Mouse (Mus musculus): ENCODE data around the gene Dck.

Gene Dck

DNA sequence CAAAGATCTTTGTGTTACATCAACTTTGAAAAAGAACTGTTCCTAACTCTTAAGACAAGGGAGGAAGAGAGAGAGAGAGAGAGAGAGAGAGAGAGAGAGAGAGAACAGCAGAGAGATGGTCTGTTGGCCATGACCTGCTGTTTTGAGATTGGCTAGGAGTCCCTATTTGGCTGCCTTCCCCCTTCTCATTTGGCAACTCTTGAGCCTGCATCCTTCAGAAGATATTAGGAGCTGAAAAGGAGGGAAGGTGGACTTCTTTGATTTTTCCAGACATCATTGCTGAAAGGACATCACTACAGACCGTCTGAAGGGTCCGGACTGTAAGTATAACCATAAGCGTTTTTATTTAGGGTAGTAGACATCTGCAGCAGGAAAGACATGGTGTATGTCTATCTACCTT lies 28.9 kb downstream of the Dck start:
- peak; percentile 73 for DNase-seq

DNA sequence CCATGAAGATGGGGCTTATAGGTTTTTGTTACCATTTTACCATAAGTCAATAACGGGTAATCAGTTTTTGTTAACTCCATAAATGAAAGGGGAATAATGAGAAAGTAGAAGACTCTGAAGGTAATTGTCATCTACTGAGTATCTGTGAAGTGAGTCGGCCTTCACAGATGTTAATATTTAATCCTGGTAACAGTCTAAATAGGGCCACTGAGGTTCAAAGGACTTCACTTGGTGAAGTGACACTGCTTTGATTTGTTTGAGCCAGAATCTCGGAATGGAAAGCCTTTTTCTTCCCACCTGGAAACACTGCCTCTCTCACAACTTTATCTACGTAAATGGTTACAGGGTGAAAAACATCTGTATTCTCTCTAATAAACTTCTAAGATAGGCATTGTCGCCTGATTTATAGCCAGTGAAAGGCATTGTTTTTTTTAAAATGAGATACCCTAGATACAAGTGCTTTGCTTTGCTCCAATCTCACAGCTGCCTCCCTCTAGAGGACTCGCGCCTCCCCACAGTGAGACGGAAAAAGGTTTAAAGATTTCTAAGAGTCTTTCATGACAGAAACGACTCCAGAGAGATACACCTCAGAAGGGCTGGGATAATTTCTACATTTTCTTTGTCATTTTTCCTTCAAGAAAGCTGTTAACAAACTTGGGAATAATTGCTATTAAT lies 31.3 kb downstream of the Dck start:
- no peak for DNase-seq

DNA sequence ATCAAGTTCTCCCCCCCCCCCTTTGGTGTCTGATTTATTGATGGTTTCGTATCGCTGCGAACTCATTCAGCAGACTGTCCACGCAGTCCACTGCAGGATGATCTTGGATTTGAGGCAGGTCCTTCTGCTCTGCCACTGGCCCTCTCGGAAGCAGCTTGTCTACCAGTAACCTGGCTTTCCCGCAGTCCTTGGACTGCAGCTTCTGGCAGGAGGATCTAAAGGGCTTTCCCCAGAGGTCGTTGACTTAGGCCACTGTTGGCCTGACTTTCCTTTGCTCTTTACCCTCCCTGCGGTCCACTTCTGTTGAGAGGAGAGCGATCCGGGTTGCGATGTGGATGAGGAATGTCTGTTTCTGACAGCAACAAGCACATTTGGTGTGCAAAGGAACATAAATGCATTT lies 31.8 kb downstream of the Dck start:
- DNase-seq: no peak

DNA sequence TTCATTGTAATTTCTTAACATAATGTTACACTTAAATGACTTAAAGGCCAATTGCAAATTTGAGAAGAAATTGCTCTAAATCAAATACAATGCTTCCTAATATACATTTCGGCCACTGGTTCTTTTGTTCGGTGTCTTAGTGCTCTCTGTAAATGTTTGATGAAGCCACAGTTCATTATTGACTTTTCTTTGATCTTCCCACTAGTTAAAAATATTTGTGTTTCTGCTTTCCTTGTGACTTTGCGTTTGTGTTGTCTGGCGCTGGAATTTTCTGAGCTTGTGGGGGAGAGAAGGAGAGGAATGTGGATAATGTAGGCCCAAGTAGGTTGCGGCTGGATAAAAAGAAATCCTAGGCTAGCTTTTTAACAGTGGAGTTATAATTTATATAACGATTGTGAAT lies 32.3 kb downstream of the Dck start:
- no peak for DNase-seq

DNA sequence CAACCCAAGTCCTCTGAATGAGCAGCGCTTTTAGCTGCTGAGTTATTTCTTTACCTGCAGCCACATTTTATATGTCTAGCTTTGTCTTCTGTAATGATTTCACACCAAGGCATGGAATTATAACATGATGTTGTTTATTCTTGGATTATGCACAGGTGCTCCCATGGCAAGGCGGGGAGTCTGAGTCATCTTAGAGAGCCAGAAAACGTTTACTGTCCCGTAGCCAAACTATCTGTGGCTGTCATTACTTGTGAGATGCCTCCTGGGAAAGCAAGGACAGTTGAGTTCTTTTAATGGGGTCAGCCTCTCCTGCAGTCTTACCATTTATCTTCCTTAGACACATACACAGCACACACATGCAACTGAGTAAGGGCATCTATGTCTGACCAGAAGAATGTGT lies 40.8 kb downstream of the Dck start:
- DNase-seq: no peak

DNA sequence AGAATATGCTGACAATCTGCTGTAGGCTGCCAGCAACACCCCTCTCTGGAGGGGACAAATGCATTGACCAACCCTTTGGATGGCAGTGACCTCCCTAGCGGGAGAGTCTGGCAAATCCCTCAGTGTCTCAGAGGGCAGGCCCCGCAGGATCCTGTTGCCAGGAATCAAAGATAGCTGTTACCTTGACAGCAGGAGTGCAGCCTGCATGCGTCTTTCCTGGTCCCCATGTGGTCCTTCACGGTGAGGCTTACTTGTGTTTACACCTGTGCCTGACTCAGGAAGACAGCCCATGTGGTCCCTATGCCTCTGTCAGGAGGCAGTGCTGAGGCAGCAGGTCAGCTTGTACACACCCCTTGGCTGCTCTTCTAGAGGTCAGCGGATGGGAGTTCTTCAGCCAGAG lies 41.5 kb downstream of the Dck start:
- no peak for DNase-seq

DNA sequence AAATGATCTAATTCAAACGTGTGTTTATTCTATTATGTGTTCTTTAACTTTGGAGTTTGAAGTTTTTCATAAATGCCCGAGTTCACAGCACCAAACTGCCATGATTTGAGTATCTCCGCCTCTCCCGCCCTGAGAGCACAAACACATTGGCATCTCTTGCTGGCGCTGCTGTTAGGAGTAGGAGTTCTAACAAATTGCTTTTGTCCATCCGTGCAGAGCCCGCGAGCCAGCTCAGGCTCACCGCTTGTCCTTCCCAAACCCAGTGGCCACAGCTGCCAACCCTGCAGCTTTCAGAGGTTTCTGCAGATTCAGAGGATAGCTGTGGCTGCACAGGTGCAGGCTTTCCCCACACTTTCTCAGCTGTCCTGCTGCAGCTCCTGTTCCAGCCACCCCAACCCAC lies 42.5 kb downstream of the Dck start:
- DNase-seq: no peak

DNA sequence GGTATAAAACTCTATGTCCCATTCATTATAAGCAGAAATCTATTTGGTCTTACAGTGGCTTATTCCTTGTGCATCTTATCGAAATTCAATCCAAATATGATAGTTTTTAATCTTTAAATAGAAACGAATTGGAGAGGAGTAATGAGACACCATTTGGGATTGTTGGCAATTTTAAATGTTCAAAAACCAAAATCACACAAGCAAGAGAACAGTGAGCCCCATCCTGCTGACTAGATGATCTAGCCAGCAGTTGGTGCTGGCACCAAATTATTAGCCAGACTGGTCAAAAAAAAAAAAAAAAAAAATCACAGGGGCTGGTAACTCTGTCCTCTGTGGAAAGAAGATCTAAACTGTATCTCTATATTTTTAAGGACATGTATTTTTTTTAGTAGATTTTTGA lies 48.4 kb downstream of the Dck start:
- DNase-seq: no peak

DNA sequence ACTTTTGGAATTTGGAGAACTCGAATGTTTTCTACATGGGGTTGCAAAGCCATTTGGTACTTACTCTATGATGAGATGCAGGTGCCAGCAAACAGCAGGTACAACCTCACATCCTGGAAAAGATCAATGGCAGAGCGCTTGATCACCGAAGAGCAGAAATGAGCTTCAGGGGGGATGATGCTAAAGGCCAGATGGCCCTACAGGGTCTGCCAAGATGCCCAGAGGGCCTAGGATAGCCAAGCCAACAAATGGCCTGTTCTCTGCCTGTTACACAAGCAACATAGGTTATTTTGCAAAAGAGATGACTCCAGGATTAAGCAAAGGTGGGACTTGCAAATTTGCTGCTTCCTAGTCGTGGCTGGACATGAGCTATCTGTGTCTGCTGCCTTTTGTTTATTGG lies 49.8 kb downstream of the Dck start:
- peak; percentile 87 for DNase-seq

DNA sequence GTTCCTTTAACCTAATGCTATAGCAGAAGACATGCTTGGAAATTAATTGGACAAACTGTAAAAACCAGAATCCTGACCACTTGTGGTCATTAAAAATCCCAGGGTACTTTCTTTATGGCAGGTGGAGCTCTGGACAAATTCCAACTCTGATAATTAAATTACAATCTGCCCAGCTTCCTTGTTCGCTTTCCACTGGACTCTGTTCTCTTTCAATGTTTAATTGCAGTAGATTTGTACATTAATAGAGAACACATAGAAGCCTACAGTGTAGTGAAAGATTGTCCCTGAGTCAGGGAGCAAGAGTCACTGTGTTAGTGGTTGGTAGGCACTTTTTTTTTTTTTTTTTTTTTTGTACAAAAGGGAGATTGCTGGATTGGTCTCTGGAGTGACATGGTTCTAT lies 56.7 kb downstream of the Dck start:
- DNase-seq: no peak

DNA sequence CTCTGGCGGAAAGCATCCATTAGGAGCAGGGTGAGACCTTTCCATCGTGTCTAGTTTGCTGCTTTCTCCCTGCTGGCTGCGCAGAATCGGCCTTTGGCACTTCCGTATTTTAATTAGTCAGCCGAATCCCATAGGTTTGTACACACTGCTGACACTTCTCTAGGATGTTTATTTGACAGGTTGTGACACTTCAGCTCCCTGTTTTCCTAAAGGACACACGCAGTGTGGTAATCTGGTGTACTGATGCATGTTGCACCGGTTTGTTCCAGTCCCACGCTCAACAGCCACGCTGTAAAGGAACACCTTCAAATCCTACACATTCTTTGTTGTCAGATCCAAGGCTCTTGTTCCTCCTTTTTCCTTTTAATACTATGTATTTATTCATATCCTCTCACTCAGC lies 60.0 kb downstream of the Dck start:
- no peak for DNase-seq

DNA sequence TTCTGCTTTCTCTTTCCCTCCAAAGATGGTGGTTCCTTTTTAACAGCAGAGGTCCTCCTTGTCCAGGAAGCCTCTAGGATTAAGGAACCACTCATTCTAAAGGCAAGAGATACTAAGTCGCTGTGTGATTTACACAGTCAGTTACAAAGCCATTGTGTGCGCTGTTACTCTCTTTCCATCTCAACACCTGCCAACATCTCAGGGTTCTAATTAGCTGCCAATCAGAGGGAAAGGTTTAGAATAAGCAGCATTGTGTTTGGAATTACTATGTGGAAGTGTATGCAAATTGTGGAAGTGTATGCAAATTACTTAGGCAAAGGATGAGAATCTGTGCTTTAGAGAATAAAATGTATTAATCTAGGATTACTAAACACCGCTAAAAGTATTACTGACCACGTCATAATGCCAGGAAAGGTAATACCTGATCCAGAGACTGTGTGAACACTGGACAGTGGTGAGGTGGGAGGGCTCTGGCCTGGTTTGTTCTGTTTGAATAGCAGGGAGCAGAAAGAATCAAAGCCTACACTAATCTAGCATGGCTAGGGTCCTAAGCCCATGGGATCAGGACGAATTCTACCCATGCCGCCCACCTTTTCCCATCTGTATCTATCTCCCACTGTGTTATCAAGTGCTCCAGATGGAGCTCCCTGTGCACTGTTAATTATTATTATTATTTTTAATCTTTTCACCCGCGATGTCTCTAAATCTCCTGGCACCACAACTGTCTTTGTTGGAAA lies 65.2 kb downstream of the Dck start:
- no peak for DNase-seq

DNA sequence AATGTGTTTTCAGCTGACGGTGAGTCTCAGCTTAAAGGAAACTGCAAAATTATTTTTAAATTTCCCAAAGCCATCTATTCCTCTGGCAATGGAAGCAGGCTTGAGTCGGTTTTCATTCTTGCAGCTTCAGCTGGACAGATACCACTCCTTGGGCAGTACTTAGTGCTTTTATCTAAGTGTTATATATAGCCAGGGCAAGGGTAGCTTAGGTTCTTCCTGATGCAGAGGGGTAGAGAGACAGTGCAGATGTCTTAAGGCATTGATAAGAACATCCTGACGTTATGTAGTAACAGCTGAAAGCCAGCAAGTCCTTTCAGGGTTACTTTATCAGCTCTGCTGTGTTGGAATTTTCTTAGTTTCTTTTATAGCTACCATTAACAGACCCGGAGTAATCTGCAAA lies 66.1 kb downstream of the Dck start:
- no peak for DNase-seq

DNA sequence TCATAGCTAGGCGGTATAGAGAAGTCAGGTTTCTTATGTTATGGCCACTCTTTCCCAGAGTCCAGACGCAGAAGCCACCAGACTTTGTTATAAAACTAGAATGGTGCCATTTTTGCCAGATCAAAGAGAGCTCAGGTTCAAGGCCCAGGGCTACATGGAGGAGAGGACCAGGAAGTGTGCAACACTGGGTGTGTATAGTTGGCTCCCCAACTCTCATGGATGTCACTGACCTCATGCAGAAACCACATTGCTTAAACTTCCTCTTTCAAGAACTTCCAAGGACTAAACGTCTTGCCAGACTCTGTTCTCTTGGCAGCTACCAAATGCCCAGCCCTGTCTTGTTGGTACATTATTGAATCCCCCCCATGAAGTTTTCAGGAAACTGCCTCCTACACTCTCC lies 67.1 kb downstream of the Dck start:
- no peak for DNase-seq
